Mouse (Mus musculus) liver, adult 2 months (tissue): ENCODE measurements around the gene Taar1.

Source experiments
- CTCF ChIP-seq: fragments of 200-500 bp; IDR thresholded peaks from 2 replicates; pipeline ENCODE4 v1.5.1; 2011; ENCODE audit warnings: low read depth, low read length, control low read depth
- POLR2A ChIP-seq: fragments of 200-500 bp; IDR thresholded peaks from 2 replicates; pipeline ENCODE4 v1.6.1; 2011; ENCODE audit warnings: low read length, control low read depth; ENCODE audit not compliant: insufficient read depth; ENCODE audit errors: extremely low read depth

- TF ChIP-seq CTCF (no peak), POLR2A (no peak)
Measured at GRCm38 (mm10) chr10:23923941-23924340, 3.8 kb downstream of the Taar1 start.
